Mouse (Mus musculus) forelimb bud, embryonic 11.5 days (tissue): ENCODE measurements around the gene Large1.

Experiments used
- DNase-seq: peaks from one replicate; pipeline ENCODE4 v3.0.0-alpha.2; 2012; ENCODE audit warnings: low read depth, low spot score

The Large1 gene

GRCm38 (mm10) chr8:72801583-72801982 is 551.8 kb downstream of the Large1 start:
- no peak for DNase-seq

DNA sequence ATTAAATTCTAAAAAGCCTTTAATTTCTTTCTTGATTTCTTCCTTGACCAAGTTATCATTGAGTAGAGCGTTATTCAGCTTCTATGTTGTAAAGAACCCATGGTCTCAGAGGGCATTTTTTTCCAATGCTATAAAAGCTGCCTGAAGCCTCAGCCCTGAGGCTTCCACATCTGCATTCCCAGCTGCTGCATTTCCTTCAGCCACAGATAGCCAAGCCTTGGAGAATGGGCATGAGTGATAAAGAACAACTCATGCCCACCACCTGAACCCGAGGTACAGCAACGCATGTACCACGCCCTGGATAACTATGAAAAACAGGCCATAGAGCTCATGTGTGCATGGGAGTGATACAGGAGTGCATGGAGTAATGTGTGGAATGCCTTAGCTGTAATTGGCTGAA is 572.7 kb downstream of the Large1 start:
- DNase-seq = no peak

DNA sequence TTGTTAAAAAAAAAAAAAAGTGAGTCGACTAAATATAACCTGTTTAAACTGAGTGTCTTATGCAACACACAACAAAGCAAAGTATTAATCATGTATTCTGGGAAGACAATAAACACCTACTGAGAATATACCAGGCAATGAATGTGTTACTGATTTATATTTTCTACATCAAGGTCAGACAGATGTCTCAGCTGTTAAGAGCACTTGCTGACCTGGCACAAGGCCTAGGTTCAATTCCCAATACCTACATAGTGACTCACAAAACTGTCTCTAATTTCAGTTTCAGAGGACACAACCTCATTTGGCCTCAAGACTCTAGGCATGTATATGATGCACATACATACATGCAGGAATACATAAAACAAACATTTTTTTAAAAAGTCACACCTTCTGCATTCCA is 575.5 kb downstream of the Large1 start:
- no peak for DNase-seq

- no peak for DNase-seq
Observed at GRCm38 (mm10) chr8:72766777-72767176, 586.6 kb downstream of the Large1 start.

- no peak for DNase-seq
Observed at GRCm38 (mm10) chr8:72765696-72766095, 587.6 kb downstream of the Large1 start.
